Mouse (Mus musculus) stomach, embryonic 14.5 days (tissue): ENCODE data around the gene Cx3cr1. TPM values are rescaled to one million over a fixed set of nuclear protein-coding genes. Genes with fewer than 3 reads are reported as not detected.

ENCODE experiments used
- ATAC-seq: fragments of 200-750 bp; cut with Nextera tagmentation; 2 replicates; pipeline ENCODE4 v1.8.0; 2017; ENCODE audit warnings: low read depth, moderate TSS enrichment; ENCODE audit not compliant: insufficient number of reproducible peaks, insufficient read depth, low FRiP score
- H3K27ac ChIP-seq: fragments of 300-500 bp; sonication (generic); 2 replicates; pipeline ENCODE4 v1.5.1; 2014; ENCODE audit warnings: mild to moderate bottlenecking, low read length, moderate library complexity, mixed read lengths
- H3K27me3 ChIP-seq: fragments of 300-500 bp; sonication (generic); 2 replicates; pipeline ENCODE4 v1.6.1; 2014; ENCODE audit warnings: low read length, control low read depth, mixed read lengths; ENCODE audit not compliant: control insufficient read depth, insufficient read depth
- H3K36me3 ChIP-seq: fragments of 300-500 bp; sonication (generic); 2 replicates; pipeline ENCODE4 v1.6.1; 2014; ENCODE audit warnings: mild to moderate bottlenecking, control low read depth, low read length, moderate library complexity, mixed read lengths; ENCODE audit not compliant: control insufficient read depth, insufficient read depth
- H3K4me1 ChIP-seq: fragments of 300-500 bp; sonication (generic); 2 replicates; pipeline ENCODE4 v1.6.1; 2014; ENCODE audit warnings: low read length, control low read depth, mixed read lengths; ENCODE audit not compliant: control insufficient read depth, insufficient read depth
- H3K4me2 ChIP-seq: fragments of 300-500 bp; sonication (generic); replicated peaks from 2 replicates; pipeline ENCODE4 v1.6.1; 2014; ENCODE audit warnings: low read depth, low read length, control low read depth
- H3K4me3 ChIP-seq: fragments of 300-500 bp; sonication (generic); 2 replicates; pipeline ENCODE4 v1.5.1; 2014; ENCODE audit warnings: low read depth, low read length, control low read depth
- H3K9ac ChIP-seq: fragments of 300-500 bp; sonication (generic); replicated peaks from 2 replicates; pipeline ENCODE4 v1.6.1; 2014; ENCODE audit warnings: low read depth, mild to moderate bottlenecking, control low read depth, low read length, moderate library complexity, mixed read lengths
- H3K9me3 ChIP-seq: fragments of 300-500 bp; sonication (generic); 2 replicates; pipeline ENCODE4 v1.6.1; 2016; ENCODE audit warnings: low read depth, low read length, control low read depth; ENCODE audit not compliant: control insufficient read depth
- WGBS: fragments of 180-500 bp; shearing (Covaris S2); extraction: QIAGEN DNeasy Blood & Tissue Kit; methylation state at CpG from one replicate; pipeline ENCODE4 v1.1.7; 2014; 5-methylcytosine and 5-hydroxymethylcytosine counted together
- polyA plus RNA-seq: library from polyadenylated mRNA; unstranded; fragments of >200 nt; fragmentation: Nextera tagmentation; extraction: Ambion mirVana; gene quantifications from 2 replicates; pipeline ENCODE4 v1.2.1, GENCODE M21; 2014

Cx3cr1 gene
- polyA plus RNA-seq, 1 experiment from 2014 or later: 13.7 TPM

GRCm38 (mm10) chr9:119852347-119853030 lies 217.2 kb downstream of the Cx3cr1 start:
- WGBS: 66% methylated on average over 10 of the region's 10 CpGs
- H3K4me2 ChIP-seq: no peak overlapping the region
- no peaks in the 10 kb centered on the region for H3K36me3 ChIP-seq
- no peak overlapping the region for H3K27ac ChIP-seq
- ATAC-seq: no peak
- H3K9ac ChIP-seq: no peak overlapping the region
- H3K27me3 ChIP-seq: no peaks in the 10 kb centered on the region
- H3K4me1 ChIP-seq: no peaks in the 10 kb centered on the region
- no peaks in the 10 kb centered on the region for H3K9me3 ChIP-seq
- no peak overlapping the region for H3K4me3 ChIP-seq

Other genes with a start within 250 kb of the Cx3cr1 start
- gene Scn11a, start 244.4 kb downstream of the Cx3cr1 start, polyA plus RNA-seq: not detected in 2 replicates
- gene Wdr48, start 175.0 kb downstream of the Cx3cr1 start, polyA plus RNA-seq: 54.0 and 57.9 TPM in 2 replicates
- 20.9 and 29.5 TPM in 2 replicates for gene Gorasp1, start 132.3 kb downstream of the Cx3cr1 start, polyA plus RNA-seq
- 0.09 TPM in 1 of 2 replicates, not detected in the other for gene Ttc21a, start 132.3 kb downstream of the Cx3cr1 start, polyA plus RNA-seq
- 2.5 and 3.2 TPM in 2 replicates for gene Csrnp1, start 85.2 kb downstream of the Cx3cr1 start, polyA plus RNA-seq
- 0.07 and 0.08 TPM in 2 replicates for gene Xirp1, start 46.3 kb downstream of the Cx3cr1 start, polyA plus RNA-seq
- gene Ccr8, start 22.2 kb upstream of the Cx3cr1 start, polyA plus RNA-seq: 0.22 and 0.27 TPM in 2 replicates
- 25.9 and 31.0 TPM in 2 replicates for gene Slc25a38, start 40.5 kb upstream of the Cx3cr1 start, polyA plus RNA-seq
- 1,874 and 2,010 TPM in 2 replicates for gene Rpsa, start 57.8 kb upstream of the Cx3cr1 start, polyA plus RNA-seq
- not detected in 2 replicates for gene Mobp, start 79.8 kb upstream of the Cx3cr1 start, polyA plus RNA-seq
- gene Myrip, start 231.6 kb upstream of the Cx3cr1 start, polyA plus RNA-seq: 0.30 and 0.78 TPM in 2 replicates